Mouse (Mus musculus) ES-E14 (cell line): ENCODE measurements around the gene Slc25a26.

Experiments used
- CHD2 ChIP-seq: IDR thresholded peaks from 2 replicates; pipeline ENCODE4 v1.6.1; 2014; ENCODE audit warnings: mild to moderate bottlenecking, low read depth, low read length, inconsistent platforms
- ZC3H11A ChIP-seq: IDR thresholded peaks from 2 replicates; pipeline ENCODE4 v1.6.1; 2012; ENCODE audit warnings: low read depth, mild to moderate bottlenecking, inconsistent platforms, low read length, borderline replicate concordance
- ZNF384 ChIP-seq: IDR thresholded peaks from 2 replicates; pipeline ENCODE4 v1.6.1; 2012; ENCODE audit warnings: low read depth, low read length, inconsistent platforms

- TF ChIP-seq CHD2 (no peak), ZC3H11A (no peak), ZNF384 (no peak)
These were observed 53.0 kb downstream of the Slc25a26 start for GRCm38 (mm10) chr6:94553085-94553484.
